Mouse (Mus musculus) c-Kit-positive CD71-positive TER-119-negative erythroid progenitor cells, embryonic 14.5 days (primary cell): ENCODE measurements around the gene Tmem207.

Experiments used
- DNase-seq: peaks from one replicate; pipeline ENCODE4 v3.0.0-alpha.2; 2013; ENCODE audit warnings: low read depth

The Tmem207 gene

GRCm38 (mm10) chr16:26456182-26456581, 70.4 kb downstream of the Tmem207 start:
- DNase-seq, result no peak

- no peak for DNase-seq
Observed at GRCm38 (mm10) chr16:26454163-26454562, 72.4 kb downstream of the Tmem207 start.
